Mouse (Mus musculus) layer of hippocampus, adult 9-11 months (tissue): ENCODE measurements around the gene Mob2.

Source experiments
- DNase-seq: peaks from one replicate; pipeline ENCODE4 v3.0.0; 2022

Gene Mob2

GRCm38 (mm10) chr7:142077138-142077537 is 16.3 kb upstream of the Mob2 start:
- DNase-seq, result no peak

GRCm38 (mm10) chr7:142074146-142074886 is 13.5 kb upstream of the Mob2 start:
- no peak for DNase-seq

GRCm38 (mm10) chr7:142071717-142072116 is 10.9 kb upstream of the Mob2 start:
- DNase-seq, result no peak

- no peak for DNase-seq
These were observed 10.3 kb upstream of the Mob2 start for GRCm38 (mm10) chr7:142071212-142071578.

DNA sequence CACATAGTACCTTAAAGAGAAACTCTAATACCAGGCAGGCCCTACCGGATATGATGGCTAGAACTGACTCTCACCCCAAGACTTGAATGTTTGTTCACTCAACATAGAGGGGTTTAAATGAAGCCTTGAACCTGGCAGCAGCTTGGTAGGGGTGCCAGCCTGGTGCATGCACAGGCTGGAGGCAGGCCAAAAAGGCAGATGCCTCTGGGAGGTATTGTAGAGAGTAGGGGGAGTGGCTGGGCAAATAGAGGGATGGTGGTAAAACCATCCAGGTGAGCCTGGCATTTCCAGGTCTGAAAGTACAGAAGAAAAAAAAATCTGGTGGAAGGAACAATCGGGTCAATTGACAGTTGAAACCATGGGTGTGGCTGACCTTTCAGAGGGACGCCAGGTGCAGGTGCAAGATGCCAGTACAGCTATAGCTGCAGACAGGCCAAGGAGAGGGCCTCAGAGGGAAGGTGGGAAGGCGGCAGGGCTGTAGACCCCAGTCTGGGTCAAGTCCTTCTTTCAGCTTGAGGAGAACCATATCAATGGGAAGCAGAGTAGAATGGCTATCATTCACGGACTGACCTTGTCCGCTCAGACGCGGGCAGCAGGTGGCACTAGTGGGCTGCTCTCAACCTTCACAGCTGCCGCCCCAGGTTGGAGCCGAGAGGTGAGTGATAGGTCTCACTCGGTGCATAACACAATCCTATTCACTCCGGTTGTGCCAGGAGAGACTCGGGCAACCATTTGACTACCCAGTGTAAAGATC is 9.8 kb upstream of the Mob2 start:
- no peak for DNase-seq

DNA sequence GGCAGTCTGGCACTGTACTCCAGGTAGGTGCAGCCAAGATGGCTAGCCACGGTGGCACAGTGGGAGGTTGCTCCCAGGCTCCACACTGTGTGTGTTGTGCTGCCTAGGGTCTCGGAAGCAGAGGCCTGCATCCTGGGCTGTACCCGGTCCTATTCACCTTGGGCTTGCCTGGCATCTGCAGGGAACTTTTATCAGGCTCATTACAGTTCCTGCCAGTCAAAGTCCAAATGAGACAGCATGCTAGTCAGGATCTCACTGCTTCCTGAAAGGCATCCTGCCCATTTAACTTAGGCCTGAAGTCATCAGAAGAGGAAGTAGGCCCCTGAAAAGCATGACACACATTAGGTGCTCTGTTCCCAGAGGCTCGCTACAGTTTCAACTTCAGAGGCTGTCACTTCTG is 7.6 kb upstream of the Mob2 start:
- no peak for DNase-seq

GRCm38 (mm10) chr7:142060185-142060930 is 507 bp downstream of the Mob2 start:
- no peak for DNase-seq

- no peak for DNase-seq
These were observed 1.8 kb downstream of the Mob2 start for GRCm38 (mm10) chr7:142059024-142059423.

DNA sequence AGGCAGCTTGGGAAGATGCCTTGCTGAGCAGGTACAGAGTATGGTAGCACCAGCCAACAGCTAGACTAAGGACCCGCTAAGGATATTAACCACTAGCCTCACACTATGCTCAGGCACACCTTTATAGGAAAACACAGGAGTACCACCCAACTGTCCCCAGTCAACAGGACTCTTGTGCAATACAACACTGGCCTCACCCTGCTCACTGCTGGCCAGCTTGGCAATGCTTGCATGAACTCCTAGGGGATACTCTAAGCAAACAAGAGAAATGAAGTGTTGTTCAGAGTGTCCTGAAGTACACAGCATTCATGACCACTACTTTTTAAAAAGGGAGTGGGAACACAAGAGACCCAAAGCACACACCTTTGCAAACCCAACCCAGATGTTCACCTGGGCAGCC is 3.7 kb downstream of the Mob2 start:
- no peak for DNase-seq

- DNase-seq, result no peak
These were observed 4.2 kb downstream of the Mob2 start for GRCm38 (mm10) chr7:142056601-142057061.

DNA sequence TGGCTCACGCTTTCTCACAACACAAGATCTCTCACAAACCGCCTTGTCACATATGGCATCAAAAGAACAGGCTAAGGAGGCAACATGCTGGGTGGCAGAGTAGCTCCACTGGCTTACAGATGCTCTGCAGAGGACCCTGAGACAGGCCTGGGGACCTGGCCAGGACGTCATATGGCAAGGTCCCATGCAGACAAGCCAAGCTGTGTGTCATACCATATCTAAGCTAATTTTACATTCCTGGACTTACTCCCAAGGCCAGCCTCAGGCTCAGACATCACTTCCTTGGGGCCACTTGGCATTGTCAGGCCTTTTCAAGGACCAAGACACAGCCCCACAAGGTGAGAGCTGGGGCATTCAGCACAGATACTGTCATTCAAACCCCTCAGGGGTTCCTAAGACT is 5.4 kb downstream of the Mob2 start:
- DNase-seq, result no peak

GRCm38 (mm10) chr7:142050536-142050935 is 10.3 kb downstream of the Mob2 start:
- DNase-seq, result no peak

DNA sequence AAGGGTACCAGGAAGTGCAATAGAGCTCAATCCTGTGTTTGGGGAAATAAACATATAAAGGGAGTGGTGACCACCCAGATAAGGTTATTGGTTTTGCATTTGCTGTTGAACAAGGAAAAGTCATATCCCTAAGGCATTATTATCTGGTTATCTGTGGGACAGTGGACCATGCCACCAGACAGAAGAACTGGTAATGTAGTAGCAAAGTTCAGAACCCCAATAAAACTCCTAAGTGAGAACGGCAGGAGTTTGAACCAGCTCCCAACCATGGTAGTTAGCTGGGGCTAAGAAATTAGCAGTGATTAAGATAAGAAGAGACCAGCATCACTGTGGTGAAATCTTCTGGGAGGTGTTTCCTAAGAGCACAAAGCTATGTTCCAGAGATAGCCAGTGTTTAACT is 14.9 kb downstream of the Mob2 start:
- no peak for DNase-seq

DNA sequence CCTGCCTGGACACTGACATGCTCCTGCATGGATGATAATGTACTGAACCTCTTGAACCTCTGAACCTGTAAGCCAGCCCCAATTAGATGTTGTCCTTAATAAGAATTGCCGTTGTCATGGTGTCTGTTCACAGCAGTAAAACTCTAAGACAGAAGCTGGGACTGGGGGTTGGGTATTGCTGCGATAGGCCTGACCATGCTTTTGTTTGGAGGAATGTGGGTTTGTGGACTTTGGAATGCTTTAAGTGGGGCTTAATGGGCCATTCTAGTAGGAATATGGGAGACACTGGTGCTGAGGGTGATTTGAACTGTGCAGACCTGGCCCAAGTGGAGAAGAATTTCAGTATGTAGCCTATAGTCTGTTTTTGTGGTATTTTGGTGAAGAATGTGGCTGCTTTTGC is 15.5 kb downstream of the Mob2 start:
- DNase-seq, result no peak

GRCm38 (mm10) chr7:142040756-142041155 is 20.1 kb downstream of the Mob2 start:
- no peak for DNase-seq

DNA sequence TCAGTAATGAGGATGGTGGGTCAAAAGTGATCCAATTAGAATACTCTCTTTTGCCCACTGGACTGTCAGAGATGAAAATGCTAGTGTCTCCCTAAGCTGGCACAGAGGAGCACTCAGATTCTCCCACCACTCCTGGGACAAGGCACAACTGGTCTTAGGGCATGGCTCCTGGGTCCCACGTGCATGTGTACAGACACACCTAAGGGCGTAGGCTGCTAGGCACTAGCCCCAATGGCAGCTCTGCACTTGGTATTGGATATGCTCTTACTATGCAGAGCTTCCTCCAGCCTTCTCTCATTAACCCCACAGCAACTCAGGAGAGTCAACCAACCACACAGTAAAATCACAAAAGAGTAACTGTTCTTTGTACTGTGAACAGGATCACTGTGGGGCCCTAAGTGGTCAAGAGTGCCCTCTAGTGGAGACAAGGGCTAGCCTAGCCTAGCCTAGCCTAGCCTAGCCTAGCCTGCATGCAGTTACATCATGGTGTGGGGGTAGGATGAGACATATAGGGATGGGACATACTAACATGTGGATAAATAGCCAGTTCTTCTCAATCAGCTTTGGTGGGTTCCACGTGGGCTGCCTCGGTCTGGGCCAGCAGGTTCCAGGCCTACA is 23.2 kb downstream of the Mob2 start:
- DNase-seq, result peak; percentile 55

GRCm38 (mm10) chr7:142035048-142035811 is 25.6 kb downstream of the Mob2 start:
- DNase-seq, result no peak

DNA sequence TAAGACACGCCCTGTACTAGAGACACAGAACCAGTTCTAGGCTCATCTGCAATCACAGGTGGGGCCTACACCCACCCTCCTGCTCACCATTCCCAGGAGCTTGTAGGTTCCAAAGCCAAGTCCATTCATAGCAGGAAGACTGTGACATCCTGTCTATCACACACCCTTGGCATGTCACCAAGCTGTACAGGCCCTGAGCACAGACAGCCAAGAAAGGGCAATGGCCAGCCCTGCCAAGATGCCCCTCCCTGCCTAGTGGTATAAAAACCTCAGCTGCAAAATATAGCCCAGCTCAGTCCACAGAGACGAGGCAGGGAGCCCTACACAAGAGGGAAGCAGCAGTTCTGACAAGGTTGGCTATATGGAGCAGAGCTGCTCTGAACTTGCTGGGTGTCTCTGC is 26.7 kb downstream of the Mob2 start:
- DNase-seq, result no peak

DNA sequence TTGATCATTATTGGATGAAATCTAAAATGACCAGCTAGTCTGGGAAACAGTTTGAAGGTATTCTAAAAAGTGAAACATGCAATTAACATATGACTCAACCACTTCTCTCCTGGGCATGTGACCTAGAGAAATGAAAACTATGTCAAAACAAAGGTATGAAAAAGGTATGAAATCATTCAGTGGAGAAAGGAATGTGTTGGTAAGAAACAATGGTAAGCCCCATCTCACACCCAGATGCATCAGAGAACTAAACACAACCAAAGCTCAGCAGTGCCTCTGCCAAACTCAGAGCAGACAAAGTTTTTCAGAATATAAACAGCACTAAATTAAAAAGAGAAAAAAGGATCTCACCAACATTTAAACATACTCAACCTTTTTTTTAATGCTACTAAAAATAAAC is 30.8 kb downstream of the Mob2 start:
- no peak for DNase-seq

DNA sequence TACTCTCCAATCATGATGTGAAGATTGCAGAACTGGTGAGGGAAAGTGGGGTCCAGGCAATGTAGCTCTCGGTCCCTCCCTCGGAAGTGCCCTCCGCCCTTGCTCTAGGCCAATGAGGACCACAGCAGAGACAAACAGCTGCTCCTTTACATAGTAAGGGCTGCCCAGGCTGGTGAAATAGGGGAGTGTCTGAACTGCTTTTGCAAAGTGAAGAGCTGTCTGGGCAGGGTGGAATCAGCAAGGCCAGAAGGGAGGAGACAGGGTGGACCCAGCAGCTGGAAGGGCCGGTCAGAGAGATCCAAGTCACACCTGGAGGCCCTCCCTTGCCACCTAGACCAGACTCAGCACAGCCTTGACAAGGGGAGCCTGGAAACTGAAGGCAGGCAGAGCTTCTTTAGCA is 34.9 kb downstream of the Mob2 start:
- DNase-seq, result no peak

DNA sequence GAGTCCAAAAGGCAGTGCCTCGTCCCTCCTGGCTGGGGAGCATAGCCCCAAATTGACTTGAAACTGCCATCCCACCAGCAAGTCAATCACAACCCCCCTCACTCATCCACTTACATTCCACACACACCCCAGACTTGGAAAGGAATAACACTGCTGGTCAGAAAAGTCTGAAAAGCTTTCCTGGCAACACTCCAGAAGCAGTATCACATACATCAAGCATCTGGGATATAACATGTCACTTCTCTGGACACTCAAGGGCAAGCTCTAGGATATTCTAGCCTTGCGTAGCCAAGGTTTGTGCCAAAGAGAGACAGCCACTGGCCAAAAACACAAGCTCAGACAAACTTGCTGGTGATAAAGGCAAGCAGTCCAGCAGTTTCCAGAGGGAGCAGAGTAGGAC is 35.7 kb downstream of the Mob2 start:
- no peak for DNase-seq

DNA sequence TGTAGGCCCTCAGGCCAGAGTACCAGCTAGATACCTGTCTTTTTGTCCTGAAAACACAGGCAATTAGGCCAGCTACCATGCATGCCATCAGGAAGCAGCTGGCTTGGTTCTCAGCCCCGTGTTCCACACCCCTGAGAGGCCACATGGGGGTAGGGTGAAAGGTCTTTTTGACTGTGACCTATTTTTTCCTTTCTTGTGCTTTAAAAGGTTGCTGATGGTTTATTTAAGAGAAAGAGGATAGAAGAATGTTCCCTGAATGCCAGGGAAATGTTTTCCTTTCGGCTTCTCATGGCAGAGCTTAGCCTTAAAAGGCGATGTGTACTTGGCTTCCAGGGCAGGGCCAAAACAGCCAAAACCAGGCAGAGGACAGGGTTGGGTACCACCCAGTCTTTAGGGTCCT is 40.0 kb downstream of the Mob2 start:
- no peak for DNase-seq

GRCm38 (mm10) chr7:142019699-142020098 is 41.2 kb downstream of the Mob2 start:
- no peak for DNase-seq
